Mouse (Mus musculus) heart, postnatal 0 days (tissue): ENCODE results near the gene Ssbp2.

Source experiments
- CTCF ChIP-seq: IDR thresholded peaks from 2 replicates; pipeline ENCODE4 v1.5.1; 2016; ENCODE audit warnings: antibody characterized with exemption, control low read depth, low read depth
- EP300 ChIP-seq: IDR thresholded peaks from 2 replicates; pipeline ENCODE4 v1.6.1; 2016; ENCODE audit warnings: antibody characterized with exemption, low read depth

- no peak for TF ChIP-seq CTCF
- TF ChIP-seq EP300 = no peak
These were observed 29.2 kb upstream of the Ssbp2 start for GRCm38 (mm10) chr13:91430867-91431266.
